Mouse (Mus musculus) midbrain, embryonic 14.5 days (tissue): ENCODE data around the gene Surf4. TPM values are rescaled to one million over a fixed set of nuclear protein-coding genes. Genes with fewer than 3 reads are reported as not detected.
A peak's percentile ranks its signal among the peaks of the same experiment; 100 is the strongest.

Source experiments
- ATAC-seq: fragments of 200-750 bp; cut with Nextera tagmentation; 2 replicates; pipeline ENCODE4 v1.8.0; 2017; ENCODE audit warnings: moderate number of reproducible peaks, moderate library complexity; ENCODE audit not compliant: low FRiP score, low TSS enrichment
- DNase-seq: peaks from one replicate; pipeline ENCODE4 v3.0.0-alpha.2; 2015
- H3K27ac ChIP-seq: fragments of 300-500 bp; sonication (generic); replicated peaks from 2 replicates; pipeline ENCODE4 v1.5.1; 2014; ENCODE audit warnings: mild to moderate bottlenecking, low read depth, low read length, moderate library complexity
- H3K27me3 ChIP-seq: fragments of 300-500 bp; sonication (generic); 2 replicates; pipeline ENCODE4 v1.6.1; 2014; ENCODE audit warnings: low read length, control low read depth, mixed read lengths; ENCODE audit not compliant: control insufficient read depth, insufficient read depth
- H3K36me3 ChIP-seq: fragments of 300-500 bp; sonication (generic); 2 replicates; pipeline ENCODE4 v1.6.1; 2014; ENCODE audit warnings: low read length, control low read depth; ENCODE audit not compliant: control insufficient read depth, insufficient read depth
- H3K4me1 ChIP-seq: fragments of 300-500 bp; sonication (generic); 2 replicates; pipeline ENCODE4 v1.6.1; 2014; ENCODE audit warnings: mild to moderate bottlenecking, antibody characterized with exemption, low read length, control low read depth; ENCODE audit not compliant: control insufficient read depth, insufficient read depth
- H3K4me2 ChIP-seq: fragments of 300-500 bp; sonication (generic); 2 replicates; pipeline ENCODE4 v1.6.1; 2014; ENCODE audit warnings: mild to moderate bottlenecking, low read length, moderate library complexity
- H3K4me3 ChIP-seq: fragments of 300-500 bp; sonication (generic); replicated peaks from 2 replicates; pipeline ENCODE4 v1.5.1; 2014; ENCODE audit warnings: low read depth, low read length
- H3K9ac ChIP-seq: fragments of 300-500 bp; sonication (generic); replicated peaks from 2 replicates; pipeline ENCODE4 v1.6.1; 2014; ENCODE audit warnings: mild to moderate bottlenecking, low read length, moderate library complexity
- H3K9me3 ChIP-seq: fragments of 300-500 bp; sonication (generic); 2 replicates; pipeline ENCODE4 v1.6.1; 2016; ENCODE audit warnings: low read length, control low read depth, mixed read lengths; ENCODE audit not compliant: control insufficient read depth
- WGBS: fragments of 180-500 bp; shearing (Covaris S2); extraction: QIAGEN DNeasy Blood & Tissue Kit; methylation state at CpG from one replicate; pipeline ENCODE4 v1.1.7; 2014; 5-methylcytosine and 5-hydroxymethylcytosine counted together
- polyA plus RNA-seq: library from polyadenylated mRNA; unstranded; fragments of >200 nt; fragmentation: Nextera tagmentation; extraction: Ambion mirVana; gene quantifications from 2 replicates; pipeline ENCODE4 v1.2.1, GENCODE M21; 2014

Surf4 gene
- polyA plus RNA-seq, 1 experiment from 2014 or later, result 98.5 TPM

DNA sequence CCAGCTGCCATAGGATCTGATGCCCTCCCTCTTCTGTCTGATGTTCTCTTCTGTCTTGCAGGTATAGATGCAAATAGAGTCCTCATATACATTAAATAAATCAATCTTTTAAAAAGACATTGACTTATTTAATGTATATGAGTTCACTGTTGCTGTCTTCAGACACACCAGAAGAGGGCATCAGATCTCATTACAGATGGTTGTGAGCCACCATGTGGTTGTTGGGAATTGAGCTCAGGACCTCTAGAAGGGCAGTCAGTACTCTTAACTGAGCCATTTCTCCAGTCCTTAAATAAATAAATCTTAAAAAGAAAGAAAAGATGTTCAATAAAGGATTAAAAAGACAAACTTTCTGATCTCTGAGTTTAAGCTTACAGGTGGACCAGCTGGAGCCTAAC, 24.3 kb downstream of the Surf4 start:
- peak overlapping the region; percentile 81 for H3K4me2 ChIP-seq
- peak overlapping the region; percentile 84 for H3K9ac ChIP-seq
- peaks cover 24% of the 10 kb centered on the region for H3K4me1 ChIP-seq
- no peaks in the 10 kb centered on the region for H3K9me3 ChIP-seq
- peak overlapping the region; percentile 90; the same call in 1 of the 2 replicates for H3K27ac ChIP-seq
- peaks cover 69% of the 10 kb centered on the region for H3K36me3 ChIP-seq
- no peak for ATAC-seq
- no peak for DNase-seq
- H3K4me3 ChIP-seq, result peak overlapping the region; percentile 78
- H3K27me3 ChIP-seq, result no peaks in the 10 kb centered on the region

DNA sequence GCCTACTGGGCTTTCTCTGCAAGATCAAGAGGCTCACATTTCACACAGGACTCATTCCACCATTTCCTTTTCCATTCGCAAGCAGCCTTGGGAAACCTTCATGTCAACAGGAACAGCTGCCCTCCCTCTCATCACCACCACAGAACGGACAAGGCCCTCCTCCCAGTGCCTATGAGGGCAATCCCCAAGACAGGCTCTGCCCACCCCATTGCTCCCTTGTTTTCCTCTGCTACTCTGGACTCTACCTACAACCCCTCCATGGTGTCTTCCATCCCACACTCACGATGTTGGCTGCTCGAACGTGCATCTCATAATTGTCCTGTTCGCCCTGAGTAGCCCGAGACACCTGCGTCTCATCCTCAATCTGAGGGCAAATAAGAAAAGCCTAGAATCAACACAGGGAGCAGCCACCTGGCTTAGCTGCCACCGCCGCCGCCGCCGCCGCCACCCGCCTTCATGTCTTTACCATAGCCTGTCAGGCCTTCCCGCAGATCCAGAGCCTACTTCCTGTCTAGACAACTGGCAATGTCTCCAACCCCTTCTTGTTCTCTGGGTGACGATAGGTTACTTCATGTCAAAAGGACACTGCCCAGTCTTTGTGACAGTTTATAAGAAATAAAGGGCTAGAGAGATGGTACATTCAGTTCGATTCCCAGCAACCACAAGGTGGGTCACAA, 24.9 kb downstream of the Surf4 start:
- WGBS, result 91% methylated on average over 18 of the region's 18 CpGs
- H3K36me3 ChIP-seq, result peaks cover 66% of the 10 kb centered on the region
- peak overlapping the region; percentile 78 for H3K4me3 ChIP-seq
- no peak for ATAC-seq
- no peak overlapping the region for H3K27ac ChIP-seq
- peaks cover 25% of the 10 kb centered on the region for H3K4me1 ChIP-seq
- no peak for DNase-seq
- no peaks in the 10 kb centered on the region for H3K9me3 ChIP-seq
- peak overlapping the region; percentile 81 for H3K4me2 ChIP-seq
- peak overlapping the region; percentile 28 for H3K9ac ChIP-seq
- no peaks in the 10 kb centered on the region for H3K27me3 ChIP-seq

DNA sequence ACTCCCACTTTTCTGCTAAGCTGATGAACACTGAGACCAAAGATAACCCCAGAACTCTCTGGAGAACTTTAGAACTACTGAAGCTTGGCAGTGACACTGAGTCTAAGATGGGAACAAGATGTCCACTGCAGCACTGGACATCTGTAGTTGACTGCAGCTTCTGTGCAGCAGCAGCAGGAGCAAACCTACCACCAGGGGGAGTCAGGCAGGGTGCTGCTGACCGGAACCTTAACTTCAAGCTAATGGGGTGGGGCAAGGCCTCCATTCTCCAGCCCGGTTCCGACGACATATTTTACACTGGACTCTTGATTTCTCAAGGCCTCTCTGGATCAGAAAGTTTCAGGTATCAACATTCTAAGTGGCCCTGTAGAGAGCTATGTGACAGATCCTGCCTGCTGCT, 26.6 kb downstream of the Surf4 start:
- Histone ChIP-seq H3K4me3 (no peak overlapping the region), H3K27me3 (no peaks in the 10 kb centered on the region), H3K9ac (no peak overlapping the region), H3K36me3 (peaks cover 48% of the 10 kb centered on the region), H3K9me3 (no peaks in the 10 kb centered on the region), H3K27ac (no peak overlapping the region), H3K4me2 (no peak overlapping the region), H3K4me1 (peaks cover 30% of the 10 kb centered on the region)
- ATAC-seq (no peak), DNase-seq (peak; percentile 57)
- WGBS, result 63% methylated on average over 4 of the region's 4 CpGs

DNA sequence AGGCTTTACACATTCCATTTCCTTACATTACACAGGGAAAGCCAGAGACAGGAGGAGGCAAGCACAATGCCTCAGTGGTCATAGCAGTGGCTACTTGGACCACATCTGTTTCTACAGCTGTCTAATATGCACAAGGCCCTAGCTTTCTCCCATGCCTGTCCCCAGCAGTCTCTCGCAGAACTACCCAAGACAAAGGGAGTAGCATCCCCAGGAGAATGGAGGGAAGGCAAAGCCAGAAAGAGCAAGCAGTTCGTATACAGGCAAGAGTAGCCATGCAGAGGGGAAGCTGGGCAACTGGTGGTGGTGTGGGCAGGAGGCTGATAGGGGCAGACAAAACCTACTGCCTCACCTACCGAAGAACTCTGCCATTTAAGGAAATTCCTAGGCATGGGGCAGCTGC, 27.3 kb downstream of the Surf4 start:
- WGBS, result 100% methylated on average over 3 of the region's 3 CpGs
- H3K4me3 ChIP-seq, result no peak overlapping the region

DNA sequence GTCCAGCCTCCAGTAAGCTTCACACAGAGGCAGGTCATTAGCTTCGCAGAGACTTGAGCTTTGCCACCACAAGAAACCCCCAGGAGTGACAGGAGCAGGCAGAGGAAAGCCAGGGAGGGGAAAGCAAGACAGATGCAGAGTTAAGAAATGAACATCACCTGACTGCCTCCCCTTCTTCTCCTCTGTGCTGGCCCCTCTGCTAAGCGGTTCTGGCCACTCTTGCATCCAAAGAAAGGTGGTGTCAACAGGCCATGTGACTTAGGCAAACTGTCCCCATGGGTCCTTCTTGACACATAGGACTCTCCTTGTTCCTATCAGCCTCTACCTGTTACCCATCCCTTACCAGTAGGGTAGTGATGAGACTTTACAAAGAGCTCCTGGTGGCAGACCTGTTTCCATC, 27.8 kb downstream of the Surf4 start:
- Histone ChIP-seq H3K9ac (no peak overlapping the region), H3K9me3 (no peaks in the 10 kb centered on the region), H3K4me2 (no peak overlapping the region), H3K36me3 (peaks cover 45% of the 10 kb centered on the region), H3K27ac (no peak overlapping the region), H3K27me3 (no peaks in the 10 kb centered on the region), H3K4me1 (peaks cover 34% of the 10 kb centered on the region), H3K4me3 (no peak overlapping the region)
- WGBS, result 93% methylated on average over 2 of the region's 2 CpGs
- ATAC-seq (no peak), DNase-seq (no peak)

More for the DNA sequence above, 27.3 kb downstream of the Surf4 start:
- no peak for DNase-seq
- no peak overlapping the region for H3K4me2 ChIP-seq
- H3K9me3 ChIP-seq, result no peaks in the 10 kb centered on the region
- H3K9ac ChIP-seq, result no peak overlapping the region
- no peak overlapping the region for H3K27ac ChIP-seq
- no peaks in the 10 kb centered on the region for H3K27me3 ChIP-seq
- H3K36me3 ChIP-seq, result peaks cover 45% of the 10 kb centered on the region
- H3K4me1 ChIP-seq, result peaks cover 30% of the 10 kb centered on the region
- ATAC-seq, result no peak

DNA sequence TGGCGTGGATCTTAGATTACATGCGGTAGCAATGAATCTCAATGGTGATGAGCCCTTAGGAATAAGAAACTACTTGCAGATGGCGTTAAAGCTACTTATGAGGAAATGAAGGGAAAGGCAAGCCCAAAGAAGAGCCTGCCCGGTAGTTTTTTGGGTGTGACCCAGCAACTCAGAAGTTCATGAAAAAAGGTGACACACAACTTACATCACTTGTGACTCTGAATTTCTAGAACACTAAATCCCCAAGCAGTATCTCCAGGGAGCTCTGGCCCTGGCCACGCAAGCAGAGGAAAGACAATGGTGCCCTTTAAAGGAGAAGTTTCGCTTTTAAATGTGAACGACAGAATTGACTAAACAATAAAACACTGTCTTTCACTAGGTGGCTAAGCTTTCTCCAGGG, 30.4 kb downstream of the Surf4 start:
- DNase-seq, result no peak
- H3K27ac ChIP-seq, result peak overlapping the region; percentile 86
- H3K4me1 ChIP-seq, result peaks cover 18% of the 10 kb centered on the region
- no peaks in the 10 kb centered on the region for H3K9me3 ChIP-seq
- peak overlapping the region; percentile 69 for H3K9ac ChIP-seq
- no peaks in the 10 kb centered on the region for H3K27me3 ChIP-seq
- peaks cover 59% of the 10 kb centered on the region for H3K36me3 ChIP-seq
- peak overlapping the region; percentile 88 for H3K4me3 ChIP-seq
- peak overlapping the region; percentile 86 for H3K4me2 ChIP-seq
- WGBS, result 10% methylated on average over 7 of the region's 7 CpGs
- ATAC-seq, result no peak

DNA sequence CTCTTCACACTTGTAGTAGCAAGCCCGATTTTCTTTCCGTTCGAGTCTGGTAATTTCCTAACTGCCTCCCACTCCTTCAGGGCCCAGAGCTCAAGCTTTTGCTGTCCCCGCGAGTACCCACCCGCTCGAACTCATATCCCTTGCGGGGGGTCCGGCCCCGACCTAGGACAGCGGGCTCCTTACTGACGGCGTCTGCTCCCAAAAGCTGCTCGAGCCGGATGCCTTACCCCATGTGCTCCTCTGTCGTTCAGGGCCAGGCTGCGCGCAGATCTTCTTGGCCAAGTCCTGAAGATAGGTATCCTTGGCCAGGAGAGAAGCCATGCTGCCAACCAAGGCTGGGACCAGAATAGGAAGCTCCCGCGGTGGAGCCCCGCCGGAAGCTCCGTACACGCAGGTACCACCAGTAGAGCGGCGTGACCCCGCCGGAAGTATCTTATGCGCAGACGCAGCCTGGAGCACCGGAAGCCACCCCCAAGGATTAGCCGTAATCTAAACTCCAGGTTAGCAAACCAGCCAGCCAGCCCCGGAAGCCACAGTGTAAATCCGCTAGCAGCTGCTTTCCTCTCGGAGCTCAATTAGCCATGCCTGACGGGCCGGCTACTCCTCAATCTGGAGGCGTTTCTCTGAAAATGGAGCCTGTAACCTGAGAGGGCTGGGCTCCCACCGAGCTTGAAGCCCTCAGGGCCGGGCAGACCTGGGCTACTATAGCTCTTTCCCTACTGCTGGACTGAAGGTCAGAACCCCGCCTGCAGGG, 31.1 kb downstream of the Surf4 start, which contains the start of gene Surf6:
Gene Surf6, minus strand, starts transcription at position 413 of the 754 bp plus-strand sequence.
- no peaks in the 10 kb centered on the region for H3K27me3 ChIP-seq
- H3K9me3 ChIP-seq, result no peaks in the 10 kb centered on the region
- under 1% methylated on average over 41 of the region's 41 CpGs for WGBS
- ATAC-seq (peak; percentile 92), DNase-seq (peak; percentile 98)
- H3K9ac ChIP-seq, result peak within 1 kb of the TSS; percentile 81
- H3K4me3 ChIP-seq, result peak within 1 kb of the TSS; percentile 88
- H3K27ac ChIP-seq, result peak within 1 kb of the TSS; percentile 86
- peaks cover 18% of the 10 kb centered on the region for H3K4me1 ChIP-seq
- peak within 1 kb of the TSS; percentile 86 for H3K4me2 ChIP-seq
- peaks cover 59% of the 10 kb centered on the region for H3K36me3 ChIP-seq

DNA sequence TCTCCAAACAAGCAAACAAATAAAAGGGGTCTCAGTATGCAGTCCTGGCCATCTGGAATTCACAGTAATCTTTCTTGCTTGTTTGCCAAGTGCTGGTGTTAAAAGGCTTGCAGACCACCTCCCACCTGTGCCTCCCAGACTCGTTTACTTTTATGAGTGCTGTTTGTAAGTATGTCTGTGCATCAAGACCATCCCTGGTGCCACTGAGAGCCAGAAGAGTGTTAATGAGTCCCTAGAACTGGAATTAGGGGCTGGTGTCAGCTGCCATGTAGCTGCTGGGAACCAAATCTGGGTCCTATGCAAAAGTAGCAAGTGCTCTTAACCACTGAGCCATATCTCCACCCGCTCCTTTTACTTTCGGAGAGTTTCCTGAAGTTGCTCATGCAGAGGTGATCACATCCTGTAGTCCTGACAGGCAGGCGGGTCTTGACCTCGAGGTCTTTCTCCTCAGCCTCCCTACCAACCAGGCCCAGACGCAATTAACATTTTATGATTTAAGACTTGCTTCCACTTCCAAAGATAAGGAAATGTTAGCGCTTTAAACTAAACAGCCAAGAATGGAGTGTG, 31.8 kb downstream of the Surf4 start:
- Histone ChIP-seq H3K9me3 (no peaks in the 10 kb centered on the region), H3K27me3 (no peaks in the 10 kb centered on the region), H3K4me2 (peak overlapping the region; percentile 86), H3K36me3 (peaks cover 59% of the 10 kb centered on the region), H3K9ac (peak overlapping the region; percentile 81), H3K4me1 (peaks cover 18% of the 10 kb centered on the region), H3K4me3 (peak overlapping the region; percentile 88), H3K27ac (peak overlapping the region; percentile 86; the same call in 1 of the 2 replicates)
- ATAC-seq (no peak), DNase-seq (no peak)
- 18% methylated on average over 7 of the region's 7 CpGs for WGBS
